Mouse (Mus musculus) hematopoietic stem cell, adult 5-6 weeks (primary cell): ENCODE data around the gene Ehhadh. TPM values are rescaled to one million over a fixed set of nuclear protein-coding genes. Genes with fewer than 3 reads are reported as not detected.

Experiments
- ATAC-seq, 2 experiments: fragments of 125-278 bp in 1 of 2; replicated peaks in 1 of 2; 2 replicates each; pipeline ENCODE4 v1.8.0; 2016 to 2017; ENCODE audit warnings: inconsistent platforms in 2 of 2, mild to moderate bottlenecking in 2 of 2, moderate number of reproducible peaks in 2 of 2, low read depth in 1 of 2, moderate TSS enrichment in 1 of 2; ENCODE audit not compliant: low FRiP score in 2 of 2, poor library complexity in 2 of 2, severe bottlenecking in 2 of 2, insufficient read depth in 1 of 2, low TSS enrichment in 1 of 2
- total RNA-seq: library from RNA; stranded (forward); fragments of 172-1452, 232-1000 nt; gene quantifications from 2 replicates; pipeline ENCODE4 v1.2.3, GENCODE M21; 2017

Gene Ehhadh
- total RNA-seq, 1 experiment from 2014 or later = 5.8 TPM

- ATAC-seq = no peak
Measured at GRCm38 (mm10) chr16:21774725-21775124, 12.9 kb downstream of the Ehhadh start.

DNA sequence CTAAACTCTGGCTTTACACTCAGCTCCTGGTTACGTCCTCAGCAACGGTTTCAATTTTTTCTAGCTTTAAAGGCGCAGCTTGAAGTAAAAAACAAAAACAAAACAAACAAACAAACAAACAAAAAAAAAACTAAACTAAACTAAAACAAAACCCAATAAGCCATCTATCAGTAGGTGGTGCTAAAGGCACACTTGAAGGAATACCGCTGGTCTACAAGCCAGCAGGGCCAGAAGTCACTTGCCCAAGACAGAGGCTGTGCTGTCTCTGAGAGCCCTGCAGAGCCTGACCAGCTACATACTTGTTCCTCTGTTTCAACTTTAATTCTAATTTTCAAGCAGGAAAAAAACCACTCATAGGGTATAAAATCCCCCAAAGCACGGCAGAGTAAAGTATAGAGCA lies 17.9 kb downstream of the Ehhadh start:
- ATAC-seq = no peak

GRCm38 (mm10) chr16:21768255-21768654 lies 19.4 kb downstream of the Ehhadh start:
- ATAC-seq = no peak

GRCm38 (mm10) chr16:21758447-21758846 lies 29.2 kb downstream of the Ehhadh start:
- ATAC-seq = no peak

- ATAC-seq = no peak
Measured at GRCm38 (mm10) chr16:21743401-21743800, 44.2 kb downstream of the Ehhadh start.

DNA sequence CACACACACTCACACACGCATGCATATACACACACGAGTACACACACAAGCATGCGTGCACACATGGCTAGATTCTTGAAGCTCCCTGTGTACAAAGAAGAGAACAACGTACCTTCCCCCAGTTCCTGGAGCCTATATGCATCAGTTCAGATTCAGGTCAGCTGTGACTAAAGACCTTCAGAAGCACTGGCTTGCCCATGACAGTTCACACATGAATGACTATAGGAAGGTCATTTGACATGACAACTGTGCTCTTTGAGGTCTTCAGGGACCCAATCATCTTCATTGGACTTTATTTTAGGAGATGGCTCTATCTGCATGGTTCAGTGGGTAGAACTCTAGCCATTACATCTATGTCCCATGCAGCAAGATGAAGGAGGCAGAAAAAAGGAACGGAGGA lies 44.7 kb downstream of the Ehhadh start:
- no peak for ATAC-seq

GRCm38 (mm10) chr16:21742191-21742870 lies 45.3 kb downstream of the Ehhadh start:
- ATAC-seq = peak in 1 of 2 experiments; percentile 25; a peak in 1 of 4 replicates

DNA sequence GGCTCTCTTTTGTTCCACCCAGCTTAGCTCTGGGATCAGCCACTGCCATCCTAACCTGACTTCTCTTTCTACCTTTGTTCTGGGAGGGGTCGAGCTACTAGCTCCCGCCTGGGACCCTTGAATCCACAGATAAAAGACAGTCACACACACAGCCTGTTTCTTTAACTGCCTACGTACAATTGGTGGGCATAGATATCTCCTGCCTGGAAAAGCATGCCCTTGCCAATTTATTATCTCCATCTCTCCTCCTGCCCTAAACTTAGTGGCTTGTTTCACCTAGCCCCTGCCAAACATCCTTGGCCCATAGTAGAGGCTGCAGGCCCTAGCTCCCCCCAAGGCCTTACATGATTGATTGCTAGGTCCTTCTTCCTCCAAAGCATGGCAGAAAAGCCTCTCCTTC lies 46.1 kb downstream of the Ehhadh start:
- no peak for ATAC-seq

DNA sequence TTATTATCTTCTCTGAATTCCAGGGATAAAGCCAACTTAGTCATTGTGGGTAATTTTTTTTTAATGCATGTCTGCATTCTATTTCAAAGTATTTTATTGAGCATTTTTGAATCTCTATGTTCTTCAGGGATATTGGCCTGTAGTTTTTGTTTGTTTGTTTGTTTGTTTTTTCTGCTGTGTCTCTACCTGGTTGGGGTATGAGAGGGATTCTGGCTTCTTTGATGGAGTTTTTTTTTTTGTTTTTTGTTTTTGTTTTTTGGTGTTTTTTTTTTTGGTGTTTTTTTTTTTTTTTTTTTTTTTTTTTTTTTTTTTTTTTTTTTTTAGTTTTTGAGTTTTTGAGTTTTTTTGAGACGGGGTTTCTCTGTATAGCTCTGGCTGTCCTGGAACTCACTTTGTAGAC lies 52.0 kb downstream of the Ehhadh start:
- ATAC-seq = no peak

DNA sequence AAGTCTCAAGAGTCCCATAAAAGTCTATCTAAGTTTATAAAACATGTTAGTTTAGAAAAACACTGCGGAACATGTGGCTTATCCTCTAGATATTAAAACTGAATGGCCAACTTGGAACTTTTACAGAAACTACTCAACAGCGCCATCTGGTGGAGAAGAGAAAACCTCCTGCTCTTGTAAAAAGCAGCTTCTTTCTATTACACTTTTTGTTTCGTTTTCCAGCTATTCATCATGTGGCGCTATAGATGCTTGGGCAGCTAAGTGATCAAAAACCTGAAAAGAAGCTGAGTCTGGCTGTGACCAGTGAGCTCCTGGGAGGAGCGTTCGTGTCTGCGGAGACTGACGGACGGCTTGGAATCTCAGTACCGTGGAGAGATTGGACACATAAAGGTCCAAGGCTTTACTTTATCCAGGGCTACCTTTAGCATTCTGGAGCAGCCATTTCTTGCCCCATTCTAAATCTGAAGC lies 59.7 kb downstream of the Ehhadh start:
- ATAC-seq = peak; percentile 62 to 68

- ATAC-seq = no peak
Measured at GRCm38 (mm10) chr16:21727421-21727820, 60.2 kb downstream of the Ehhadh start.

DNA sequence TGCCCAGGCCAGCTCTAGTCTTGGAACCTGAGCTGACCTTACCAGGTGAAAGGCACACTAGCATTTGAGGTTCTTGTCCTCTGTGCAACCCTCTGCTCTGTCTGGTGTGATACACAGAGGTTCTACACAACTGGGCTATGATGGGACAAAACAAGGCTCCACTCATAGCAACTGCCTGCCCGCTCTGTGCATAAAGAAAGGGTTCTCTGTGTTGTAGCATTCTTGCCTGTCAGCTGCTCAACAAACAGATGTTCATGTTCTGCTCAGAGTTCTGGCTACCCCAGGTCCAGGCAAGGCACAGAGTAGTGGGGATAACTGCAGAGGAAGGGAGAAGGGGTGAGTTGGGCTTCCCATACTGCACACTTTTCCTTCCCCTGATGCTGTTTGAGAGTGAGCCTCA lies 63.3 kb downstream of the Ehhadh start:
- no peak for ATAC-seq

GRCm38 (mm10) chr16:21719770-21720169 lies 67.8 kb downstream of the Ehhadh start:
- ATAC-seq = peak; percentile 49 to 60; a peak in 3 of 4 replicates

DNA sequence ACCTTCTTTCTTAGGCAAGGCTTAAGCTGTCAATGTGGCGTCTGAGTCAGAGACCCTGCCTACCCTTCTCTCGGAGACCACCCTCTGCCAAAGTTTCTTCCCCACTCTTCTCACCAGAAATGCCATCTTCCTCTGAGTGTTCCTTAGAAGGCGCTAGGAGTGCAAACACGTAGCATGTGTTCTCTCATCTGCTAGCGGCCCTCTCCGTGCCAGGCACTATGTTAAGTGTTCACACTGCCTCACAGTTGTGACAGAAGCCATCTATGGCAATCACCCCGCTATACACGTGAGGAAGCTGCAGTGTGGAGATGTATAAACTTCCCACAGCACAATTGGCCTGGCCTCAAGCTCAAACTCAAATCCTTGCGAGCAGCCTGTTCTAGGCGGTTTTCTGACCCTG lies 73.1 kb downstream of the Ehhadh start:
- no peak for ATAC-seq

Other genes starting within 250 kb of the Ehhadh start
- 0.88 and 3.0 TPM in 2 replicates for gene 2510009E07Rik, start 93.1 kb downstream of the Ehhadh start, total RNA-seq
- gene Map3k13, start 6.5 kb upstream of the Ehhadh start, total RNA-seq = not detected in 2 replicates
- gene Tmem41a, start 159.7 kb upstream of the Ehhadh start, total RNA-seq = 13.3 and 17.0 TPM in 2 replicates
- gene Liph, start 207.9 kb upstream of the Ehhadh start, total RNA-seq = 0.10 and 0.13 TPM in 2 replicates
- gene Senp2, start 221.7 kb upstream of the Ehhadh start, total RNA-seq = 46.2 and 56.0 TPM in 2 replicates